Comparison of ENCODE assay signal across 29 mouse cellular contexts in the genomic region with DNA sequence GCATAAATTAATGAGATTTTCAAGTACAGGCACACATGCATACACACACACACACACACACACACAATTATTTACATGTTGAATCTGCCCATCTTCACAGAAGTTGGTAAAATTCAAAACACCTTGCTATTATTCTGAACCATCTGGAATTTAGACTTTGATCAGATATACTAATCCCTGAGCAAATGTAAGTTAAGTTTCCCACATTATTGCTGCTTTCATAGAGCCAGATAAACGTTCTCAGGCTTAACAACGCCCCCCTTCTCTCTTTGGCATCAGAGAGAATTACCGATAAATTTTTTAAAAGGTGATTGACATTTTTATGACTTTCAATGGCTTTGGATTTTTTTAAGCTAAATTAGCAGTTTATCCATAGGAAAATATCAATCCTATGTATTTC.
"Had no signal": no experiment of that assay in that cellular context is flagged by ENCODE, and none has a peak within 500 bp of the region (broad histone marks: within the 10 kb centered on the region; RNA-seq: fewer than 3 reads in every experiment).

No protein-coding gene starts in this region.

- H3K27me3 ChIP-seq: embryonic facial prominence, embryonic 12.5 days; embryonic facial prominence, embryonic 13.5 days; embryonic facial prominence, embryonic 15.5 days; forebrain, embryonic 12.5 days; forebrain, embryonic 13.5 days; forebrain, embryonic 15.5 days had no signal

- ATAC-seq: forebrain, embryonic 13.5 days; forebrain, embryonic 14.5 days; forebrain, embryonic 15.5 days; forebrain, embryonic 16.5 days; forebrain, postnatal 0 days had no signal

- H3K4me1 ChIP-seq: embryonic facial prominence, embryonic 10.5 days; embryonic facial prominence, embryonic 12.5 days; embryonic facial prominence, embryonic 13.5 days; embryonic facial prominence, embryonic 15.5 days; forebrain, embryonic 10.5 days; forebrain, embryonic 12.5 days; forebrain, embryonic 13.5 days; forebrain, embryonic 15.5 days had no signal

- H3K4me2 ChIP-seq: embryonic facial prominence, embryonic 12.5 days; embryonic facial prominence, embryonic 13.5 days; embryonic facial prominence, embryonic 15.5 days; forebrain, embryonic 12.5 days; forebrain, embryonic 13.5 days; forebrain, embryonic 15.5 days had no signal

- H3K9ac ChIP-seq: embryonic facial prominence, embryonic 12.5 days; embryonic facial prominence, embryonic 13.5 days; embryonic facial prominence, embryonic 15.5 days; forebrain, embryonic 12.5 days; forebrain, embryonic 13.5 days; forebrain, embryonic 15.5 days; forebrain, postnatal 0 days had no signal

- H3K36me3 ChIP-seq: embryonic facial prominence, embryonic 10.5 days; embryonic facial prominence, embryonic 12.5 days; embryonic facial prominence, embryonic 13.5 days; embryonic facial prominence, embryonic 15.5 days; forebrain, embryonic 10.5 days; forebrain, embryonic 12.5 days; forebrain, embryonic 15.5 days had no signal

- DNase-seq: cerebellum, adult 2 months; cerebellum, adult 8-10 months; cerebellum, adult 9-10 months; cerebellum, adult 9-11 months; cerebellum, postnatal 10 days; cerebellum, postnatal 14 days; cerebellum, postnatal 25 days; cerebellum, postnatal 36 days; embryo, embryonic 11 days; forebrain, postnatal 0 days; gastrocnemius, adult 2 months; gastrocnemius, postnatal 10 days; gastrocnemius, postnatal 14 days; gastrocnemius, postnatal 25 days; gastrocnemius, postnatal 36 days; heart, adult 11 months; heart, adult 18-20 months; heart, adult 2 months had no signal

- H3K9me3 ChIP-seq: embryonic facial prominence, embryonic 10.5 days; embryonic facial prominence, embryonic 12.5 days; embryonic facial prominence, embryonic 13.5 days; embryonic facial prominence, embryonic 15.5 days; forebrain, embryonic 10.5 days; forebrain, embryonic 12.5 days; forebrain, embryonic 13.5 days; forebrain, embryonic 15.5 days had no signal

- H3K4me3 ChIP-seq: embryonic facial prominence, embryonic 10.5 days; embryonic facial prominence, embryonic 12.5 days; embryonic facial prominence, embryonic 13.5 days; embryonic facial prominence, embryonic 15.5 days; erythroblast, embryonic 14.5 days; forebrain, embryonic 10.5 days; forebrain, embryonic 12.5 days; forebrain, embryonic 13.5 days; forebrain, embryonic 15.5 days; gastrocnemius, adult 2 months; heart, adult 2 months had no signal

- H3K27ac ChIP-seq: embryonic facial prominence, embryonic 10.5 days; embryonic facial prominence, embryonic 12.5 days; embryonic facial prominence, embryonic 13.5 days; embryonic facial prominence, embryonic 15.5 days; forebrain, embryonic 10.5 days; forebrain, embryonic 12.5 days; forebrain, embryonic 13.5 days; forebrain, embryonic 15.5 days; gastrocnemius, adult 2 months; heart, adult 2 months had no signal
